Mouse (Mus musculus) CH12.LX (cell line): Measurements from ENCODE around the gene Acd.

Source experiments
- CTCF ChIP-seq, 2 experiments: IDR thresholded peaks in 1 of 2; conservative IDR thresholded peaks in 1 of 2; 2 replicates each; pipeline ENCODE4 v1.5.1; 2011 to 2012; ENCODE audit warnings: low read depth in 2 of 2, low read length in 2 of 2, improper control_type of control experiment in 1 of 2, inconsistent platforms in 1 of 2, mild to moderate bottlenecking in 1 of 2, moderate library complexity in 1 of 2
- ETS1 ChIP-seq: conservative IDR thresholded peaks from 2 replicates; pipeline ENCODE4 v1.6.1; 2012; ENCODE audit warnings: low read depth, mild to moderate bottlenecking, inconsistent platforms, low read length, improper control_type of control experiment, moderate library complexity
- GABPA ChIP-seq: IDR thresholded peaks from 2 replicates; pipeline ENCODE4 v1.6.1; 2012; ENCODE audit warnings: low read depth, low read length, improper control_type of control experiment, inconsistent platforms; ENCODE audit not compliant: insufficient replicate concordance
- MXI1 ChIP-seq: IDR thresholded peaks from 2 replicates; pipeline ENCODE4 v1.6.1; 2011; ENCODE audit warnings: mild to moderate bottlenecking, low read depth, low read length, improper control_type of control experiment
- MYC ChIP-seq: IDR thresholded peaks from 2 replicates; pipeline ENCODE4 v1.6.1; 2011; ENCODE audit warnings: low read depth, mild to moderate bottlenecking, improper control_type of control experiment, low read length
- POLR2A ChIP-seq: IDR thresholded peaks from 2 replicates; pipeline ENCODE4 v1.6.1; 2011; ENCODE audit warnings: low read depth, mild to moderate bottlenecking, improper control_type of control experiment, low read length
- RAD21 ChIP-seq: IDR thresholded peaks from 2 replicates; pipeline ENCODE4 v1.6.1; 2011; ENCODE audit warnings: low read depth, mild to moderate bottlenecking, low read length, improper control_type of control experiment, moderate library complexity
- USF1 ChIP-seq: IDR thresholded peaks from 2 replicates; pipeline ENCODE4 v1.6.1; 2014; ENCODE audit warnings: low read depth, mild to moderate bottlenecking, inconsistent platforms, low read length, improper control_type of control experiment
- ZMIZ1 ChIP-seq: IDR thresholded peaks from 2 replicates; pipeline ENCODE4 v1.6.1; 2012; ENCODE audit warnings: low read depth, mild to moderate bottlenecking, inconsistent platforms, low read length, improper control_type of control experiment

DNA sequence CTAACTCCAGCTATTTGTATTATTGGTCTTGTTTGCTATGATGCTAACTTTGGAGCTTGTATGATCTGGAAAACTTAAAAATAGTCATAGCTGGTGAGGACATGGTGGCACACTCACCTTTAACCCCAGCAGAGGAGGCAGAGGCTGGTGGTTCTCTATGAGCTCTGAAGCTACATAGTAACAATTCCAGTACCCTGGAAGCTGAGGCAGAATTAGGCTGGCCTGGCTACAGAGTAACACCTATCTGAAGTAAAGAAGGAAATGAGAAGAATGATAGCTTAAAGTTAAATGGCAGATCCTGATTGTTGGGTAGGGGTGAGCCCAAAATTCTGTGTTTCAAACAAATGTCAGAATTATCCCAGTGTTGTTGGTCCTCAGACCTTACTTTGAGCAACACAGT lies 43.3 kb downstream of the Acd start:
- no peak for TF ChIP-seq CTCF (conservative IDR thresholded peaks at IDR 0.05 in 1 of 2, IDR thresholded peaks at IDR 0.05 in 1 of 2; ENCODE audit: low read depth in 2 of 2, low read length in 2 of 2)
- TF ChIP-seq GABPA = no peak
- no peak for TF ChIP-seq POLR2A
- no peak for TF ChIP-seq RAD21
- no peak for TF ChIP-seq MYC
- TF ChIP-seq ZMIZ1 = no peak
- TF ChIP-seq ETS1 = no peak
- TF ChIP-seq MXI1 = no peak
- no peak for TF ChIP-seq USF1
